Mouse (Mus musculus): ENCODE data around the gene Ccdc163.
A peak's percentile ranks its signal among the peaks of the same experiment; 100 is the strongest.

Gene Ccdc163

GRCm38 (mm10) chr4:116780541-116780940 lies 72.2 kb downstream of the Ccdc163 start:
- no peak for DNase-seq (ENCODE audit: low spot score)

- DNase-seq (ENCODE audit: low spot score) = no peak
Measured at GRCm38 (mm10) chr4:116781366-116781765, 73.1 kb downstream of the Ccdc163 start.

GRCm38 (mm10) chr4:116782171-116782570 lies 73.9 kb downstream of the Ccdc163 start:
- DNase-seq (ENCODE audit: low spot score) = no peak

- no peak for DNase-seq (ENCODE audit: low spot score)
Measured at GRCm38 (mm10) chr4:116786587-116786986, 78.3 kb downstream of the Ccdc163 start.

- no peak for DNase-seq (ENCODE audit: low spot score)
Measured at GRCm38 (mm10) chr4:116787985-116788760, 79.9 kb downstream of the Ccdc163 start.

- DNase-seq (ENCODE audit: low spot score) = peak; percentile 88
Measured at GRCm38 (mm10) chr4:116788956-116789355, 80.6 kb downstream of the Ccdc163 start.

- DNase-seq (ENCODE audit: low spot score) = no peak
Measured at GRCm38 (mm10) chr4:116792453-116792852, 84.1 kb downstream of the Ccdc163 start.

- no peak for DNase-seq (ENCODE audit: low spot score)
Measured at GRCm38 (mm10) chr4:116794273-116794672, 86.0 kb downstream of the Ccdc163 start.

GRCm38 (mm10) chr4:116796442-116797110 lies 88.3 kb downstream of the Ccdc163 start:
- no peak for DNase-seq (ENCODE audit: low spot score)

- DNase-seq (ENCODE audit: low spot score) = no peak
Measured at GRCm38 (mm10) chr4:116799901-116800300, 91.6 kb downstream of the Ccdc163 start.

Measured in left cerebral cortex, adult 11 months (tissue).